Mouse (Mus musculus): ENCODE data around the gene Cdh4. TPM values are rescaled to one million over a fixed set of nuclear protein-coding genes. Genes with fewer than 3 reads are reported as not detected.

The Cdh4 gene
- polyA plus RNA-seq, 1 experiment = not detected

GRCm38 (mm10) chr2:179857086-179857485 lies 414.9 kb downstream of the Cdh4 start:
- Histone ChIP-seq H3K4me1 (ENCODE audit: control insufficient read depth) (no peaks in the 10 kb centered on the region), H3K9me3 (ENCODE audit: control insufficient read depth, low read length) (no peaks in the 10 kb centered on the region), H3K4me3 (replicated peaks) (no peak overlapping the region), H3K27me3 (ENCODE audit: control insufficient read depth) (no peaks in the 10 kb centered on the region), H3K36me3 (ENCODE audit: control insufficient read depth) (no peaks in the 10 kb centered on the region)
- no peak for TF ChIP-seq GATA1 (IDR thresholded peaks at IDR 0.05; ENCODE audit: low read length)
- no peak for TF ChIP-seq TAL1 (IDR thresholded peaks at IDR 0.05; ENCODE audit: low read length)

DNA sequence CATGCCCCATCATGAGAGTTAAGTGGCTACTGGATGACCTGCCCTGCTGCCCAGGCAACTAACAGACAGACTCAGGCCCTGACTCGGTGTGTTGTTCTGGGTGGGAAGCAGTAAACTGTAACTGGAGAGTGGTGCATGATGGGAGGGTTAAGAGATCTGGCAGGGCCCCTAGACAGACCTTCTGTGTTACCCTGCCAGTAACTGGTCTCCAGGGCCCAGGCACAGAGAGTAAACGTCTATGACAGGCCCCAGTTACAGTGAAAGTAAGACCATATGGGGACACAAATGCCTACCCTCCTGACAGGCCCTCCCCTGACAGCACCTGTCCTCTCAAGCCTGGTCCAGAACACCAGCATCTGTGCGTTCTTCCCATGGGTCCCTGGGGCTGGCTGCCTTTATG lies 420.4 kb downstream of the Cdh4 start:
- Histone ChIP-seq H3K27me3 (ENCODE audit: control insufficient read depth) (no peaks in the 10 kb centered on the region), H3K9me3 (ENCODE audit: control insufficient read depth, low read length) (no peaks in the 10 kb centered on the region), H3K4me1 (ENCODE audit: control insufficient read depth) (no peaks in the 10 kb centered on the region), H3K4me3 (replicated peaks) (no peak overlapping the region), H3K36me3 (ENCODE audit: control insufficient read depth) (no peaks in the 10 kb centered on the region)
- TF ChIP-seq GATA1 (IDR thresholded peaks at IDR 0.05; ENCODE audit: low read length) = no peak
- TF ChIP-seq TAL1 (IDR thresholded peaks at IDR 0.05; ENCODE audit: low read length) = no peak

DNA sequence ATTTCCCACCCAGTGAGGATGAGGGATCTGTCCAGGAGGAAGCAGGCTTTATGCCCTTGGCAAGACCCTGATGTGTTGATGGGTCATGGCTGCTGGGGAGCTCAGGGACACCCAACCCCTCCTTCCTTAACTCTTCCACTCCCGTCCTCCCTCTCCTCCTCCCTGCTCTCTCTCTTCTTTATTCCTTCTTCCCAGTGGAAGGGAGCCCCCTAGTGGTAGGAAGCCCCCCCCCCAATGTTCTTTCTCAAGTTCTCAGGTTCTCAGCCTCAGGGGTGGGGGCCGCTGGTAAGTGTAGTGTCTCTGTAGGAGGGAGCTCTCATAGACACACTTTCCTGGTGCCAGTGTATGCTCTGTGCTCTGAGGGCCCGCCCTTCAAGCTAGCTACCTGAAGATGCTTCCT lies 421.0 kb downstream of the Cdh4 start:
- H3K9me3 ChIP-seq (ENCODE audit: control insufficient read depth, low read length) = no peaks in the 10 kb centered on the region

DNA sequence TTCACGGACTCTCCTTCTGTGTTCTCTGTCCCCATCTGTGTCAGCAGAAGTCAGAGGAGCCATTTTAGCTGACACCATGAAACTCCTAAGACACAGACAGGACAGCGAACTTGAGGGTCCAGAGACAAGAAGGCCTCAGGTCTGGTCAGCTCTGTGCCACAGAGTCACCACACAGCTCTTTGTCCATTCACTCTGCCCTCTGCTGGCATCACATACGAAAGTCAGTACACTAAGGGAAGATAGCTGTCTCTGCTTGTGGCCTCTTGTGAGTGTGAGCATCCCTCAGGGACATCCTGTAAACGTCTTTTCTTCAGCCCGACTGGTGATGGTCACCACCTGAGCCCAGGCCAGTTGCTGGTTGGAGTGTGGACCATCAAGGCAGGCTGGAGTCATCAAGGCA lies 422.9 kb downstream of the Cdh4 start:
- no peak for TF ChIP-seq TAL1 (IDR thresholded peaks at IDR 0.05; ENCODE audit: low read length)
- no peak for TF ChIP-seq GATA1 (IDR thresholded peaks at IDR 0.05; ENCODE audit: low read length)

More for the DNA sequence above, 421.0 kb downstream of the Cdh4 start:
- no peak for TF ChIP-seq GATA1 (IDR thresholded peaks at IDR 0.05; ENCODE audit: low read length)
- Histone ChIP-seq H3K27me3 (ENCODE audit: control insufficient read depth) (no peaks in the 10 kb centered on the region), H3K36me3 (ENCODE audit: control insufficient read depth) (no peaks in the 10 kb centered on the region), H3K4me1 (ENCODE audit: control insufficient read depth) (no peaks in the 10 kb centered on the region), H3K4me3 (replicated peaks) (no peak overlapping the region)

GRCm38 (mm10) chr2:179867669-179868068 lies 425.4 kb downstream of the Cdh4 start:
- Histone ChIP-seq H3K9me3 (ENCODE audit: control insufficient read depth, low read length) (no peaks in the 10 kb centered on the region), H3K36me3 (ENCODE audit: control insufficient read depth) (no peaks in the 10 kb centered on the region), H3K4me3 (replicated peaks) (no peak overlapping the region), H3K4me1 (ENCODE audit: control insufficient read depth) (no peaks in the 10 kb centered on the region), H3K27me3 (ENCODE audit: control insufficient read depth) (no peaks in the 10 kb centered on the region)
- no peak for TF ChIP-seq TAL1 (IDR thresholded peaks at IDR 0.05; ENCODE audit: low read length)
- no peak for TF ChIP-seq GATA1 (IDR thresholded peaks at IDR 0.05; ENCODE audit: low read length)

More for the DNA sequence above, 422.9 kb downstream of the Cdh4 start:
- Histone ChIP-seq H3K4me3 (replicated peaks) (no peak overlapping the region), H3K27me3 (ENCODE audit: control insufficient read depth) (no peaks in the 10 kb centered on the region), H3K36me3 (ENCODE audit: control insufficient read depth) (no peaks in the 10 kb centered on the region), H3K4me1 (ENCODE audit: control insufficient read depth) (no peaks in the 10 kb centered on the region), H3K9me3 (ENCODE audit: control insufficient read depth, low read length) (no peaks in the 10 kb centered on the region)

- Histone ChIP-seq H3K36me3 (ENCODE audit: control insufficient read depth) (no peaks in the 10 kb centered on the region), H3K9me3 (ENCODE audit: control insufficient read depth, low read length) (no peaks in the 10 kb centered on the region), H3K4me1 (ENCODE audit: control insufficient read depth) (no peaks in the 10 kb centered on the region), H3K4me3 (replicated peaks) (no peak overlapping the region), H3K27me3 (ENCODE audit: control insufficient read depth) (no peaks in the 10 kb centered on the region)
- TF ChIP-seq GATA1 (IDR thresholded peaks at IDR 0.05; ENCODE audit: low read length) (no peak), TAL1 (IDR thresholded peaks at IDR 0.05; ENCODE audit: low read length) (no peak)
These were observed 427.6 kb downstream of the Cdh4 start for GRCm38 (mm10) chr2:179869871-179870270.

- Histone ChIP-seq H3K9me3 (ENCODE audit: control insufficient read depth, low read length) (no peaks in the 10 kb centered on the region), H3K4me1 (ENCODE audit: control insufficient read depth) (no peaks in the 10 kb centered on the region), H3K27me3 (ENCODE audit: control insufficient read depth) (no peaks in the 10 kb centered on the region), H3K4me3 (replicated peaks) (no peak overlapping the region), H3K36me3 (ENCODE audit: control insufficient read depth) (no peaks in the 10 kb centered on the region)
- no peak for TF ChIP-seq GATA1 (IDR thresholded peaks at IDR 0.05; ENCODE audit: low read length)
These were observed 430.5 kb downstream of the Cdh4 start for GRCm38 (mm10) chr2:179872724-179873123.

DNA sequence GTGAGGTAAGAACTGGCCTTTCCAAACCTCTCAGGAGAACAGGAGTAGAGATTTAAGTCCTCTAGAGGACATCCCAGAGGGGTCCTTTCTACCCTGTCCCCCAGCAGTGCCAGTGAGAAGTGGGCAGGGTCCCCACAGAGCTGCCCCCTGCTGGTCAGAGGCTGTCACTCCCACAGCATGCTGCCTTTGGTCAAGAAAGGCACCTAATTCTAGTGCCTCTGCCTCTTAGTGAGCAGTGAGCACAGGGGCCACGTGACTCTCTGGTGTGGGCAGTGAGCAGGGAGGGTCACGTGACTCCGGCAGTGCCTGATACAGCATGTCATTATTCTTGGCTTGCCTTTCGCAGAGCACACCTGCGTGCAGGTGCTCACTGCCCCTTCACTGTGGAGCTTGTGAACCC lies 431.1 kb downstream of the Cdh4 start:
- Histone ChIP-seq H3K36me3 (ENCODE audit: control insufficient read depth) (no peaks in the 10 kb centered on the region), H3K27me3 (ENCODE audit: control insufficient read depth) (no peaks in the 10 kb centered on the region), H3K4me1 (ENCODE audit: control insufficient read depth) (no peaks in the 10 kb centered on the region), H3K4me3 (replicated peaks) (no peak overlapping the region), H3K9me3 (ENCODE audit: control insufficient read depth, low read length) (no peaks in the 10 kb centered on the region)
- TF ChIP-seq GATA1 (IDR thresholded peaks at IDR 0.05; ENCODE audit: low read length) = no peak
- TF ChIP-seq TAL1 (IDR thresholded peaks at IDR 0.05; ENCODE audit: low read length) = no peak

GRCm38 (mm10) chr2:179875147-179875546 lies 432.9 kb downstream of the Cdh4 start:
- Histone ChIP-seq H3K4me1 (ENCODE audit: control insufficient read depth) (no peaks in the 10 kb centered on the region), H3K9me3 (ENCODE audit: control insufficient read depth, low read length) (no peaks in the 10 kb centered on the region), H3K36me3 (ENCODE audit: control insufficient read depth) (no peaks in the 10 kb centered on the region), H3K4me3 (replicated peaks) (no peak overlapping the region), H3K27me3 (ENCODE audit: control insufficient read depth) (no peaks in the 10 kb centered on the region)
- TF ChIP-seq TAL1 (IDR thresholded peaks at IDR 0.05; ENCODE audit: low read length) = no peak

- no peak for TF ChIP-seq GATA1 (IDR thresholded peaks at IDR 0.05; ENCODE audit: low read length)
- TF ChIP-seq TAL1 (IDR thresholded peaks at IDR 0.05; ENCODE audit: low read length) = no peak
- H3K36me3 ChIP-seq (ENCODE audit: control insufficient read depth) = no peaks in the 10 kb centered on the region
- H3K4me1 ChIP-seq (ENCODE audit: control insufficient read depth) = no peaks in the 10 kb centered on the region
- no peaks in the 10 kb centered on the region for H3K27me3 ChIP-seq (ENCODE audit: control insufficient read depth)
- H3K4me3 ChIP-seq (replicated peaks) = no peak overlapping the region
- H3K9me3 ChIP-seq (ENCODE audit: control insufficient read depth, low read length) = no peaks in the 10 kb centered on the region
These were observed 435.5 kb downstream of the Cdh4 start for GRCm38 (mm10) chr2:179877551-179878215.

All from erythroblast, embryonic 14.5 days (primary cell).